Mouse (Mus musculus) brain, adult 10 weeks (tissue): Measurements from ENCODE around the gene Mul1. TPM values are rescaled to one million over a fixed set of nuclear protein-coding genes. Genes with fewer than 3 reads are reported as not detected.

Experiments
- polyA plus RNA-seq: library from polyadenylated mRNA; stranded (reverse); fragments of 350-450 nt; fragmentation: Illumina TruSeq; extraction: RNeasy Lipid Tissue Mini Kit (QIAGEN cat#74804); gene quantifications from one replicate; pipeline ENCODE4 v1.2.3, GENCODE M21; 2015; ENCODE audit warnings: low read depth, low replicate concordance

Mul1 gene
- polyA plus RNA-seq: 30.1 TPM

DNA sequence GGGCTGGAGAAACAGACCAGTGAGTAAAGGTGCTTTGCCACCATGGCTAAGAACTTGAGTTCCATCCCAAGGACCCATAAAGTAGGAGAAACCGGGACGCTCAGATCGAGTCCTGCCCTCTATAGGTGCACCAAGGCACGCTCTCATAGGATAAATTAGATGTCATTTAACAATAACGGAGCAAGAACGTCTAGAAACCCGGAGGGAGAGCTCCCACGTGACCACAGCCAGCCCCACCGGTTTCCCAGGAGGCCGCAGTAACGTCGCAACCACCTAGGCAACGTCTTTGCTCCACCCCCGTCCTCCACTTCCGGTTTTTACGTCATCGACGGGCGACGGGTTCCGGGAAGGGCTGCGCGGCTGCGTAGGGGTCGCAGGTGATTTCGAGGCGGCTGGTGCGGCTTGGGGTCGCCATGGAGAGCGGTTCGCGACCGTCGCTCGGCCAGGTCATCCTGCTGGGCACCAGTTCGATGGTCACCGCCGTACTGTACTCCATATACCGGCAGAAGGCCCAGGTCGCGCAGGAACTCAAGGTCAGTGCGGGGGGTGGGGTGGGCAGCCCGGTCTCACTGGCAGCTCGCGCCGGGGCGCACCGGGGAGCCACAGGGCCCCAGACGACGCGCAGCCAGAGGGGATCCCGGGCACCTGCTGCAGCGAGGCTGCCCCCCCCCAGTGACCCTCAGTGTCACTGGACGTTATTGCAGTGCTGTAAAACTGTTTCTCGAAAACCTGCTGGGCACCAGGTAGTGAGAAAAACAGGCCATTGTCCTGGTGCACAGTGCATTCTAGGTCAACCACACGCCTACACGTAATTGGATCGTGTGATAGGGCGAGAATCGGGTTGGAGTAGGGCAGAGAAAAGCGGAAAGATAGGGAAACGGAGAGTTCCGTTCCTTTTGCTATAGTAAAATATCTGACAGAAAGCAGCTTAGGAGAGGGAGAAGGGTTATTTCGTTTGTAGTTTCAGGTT lies at the start of gene Mul1:
Gene Mul1 (plus strand): TSS at position 325 of the 970 bp plus-strand sequence.

GRCm38 (mm10) chr4:138395971-138396645 lies 38.4 kb upstream of the Mul1 start, which contains the start of gene Fam43b:
TSS of gene Fam43b (minus strand) at chr4:138396528.

GRCm38 (mm10) chr4:138453753-138454570 lies 19.5 kb downstream of the Mul1 start, which contains the start of gene Camk2n1:
TSS of gene Camk2n1 (plus strand) at chr4:138454314.

Other genes with a start within 250 kb of the Mul1 start
- 209 TPM for gene Hp1bp3, start 218.4 kb upstream of the Mul1 start, polyA plus RNA-seq
- gene Sh2d5, start 184.3 kb upstream of the Mul1 start, polyA plus RNA-seq: 73.9 TPM
- gene Kif17, start 184.2 kb upstream of the Mul1 start, polyA plus RNA-seq: 21.6 TPM
- gene Ddost, start 129.9 kb upstream of the Mul1 start, polyA plus RNA-seq: 112 TPM
- 413 TPM for gene Pink1, start 108.4 kb upstream of the Mul1 start, polyA plus RNA-seq
- gene Cda, start 66.7 kb upstream of the Mul1 start, polyA plus RNA-seq: 4.9 TPM
- gene Fam43b, start 38.1 kb upstream of the Mul1 start, polyA plus RNA-seq: 18.7 TPM
- 1,117 TPM for gene Camk2n1, start 19.6 kb downstream of the Mul1 start, polyA plus RNA-seq
- 2.4 TPM for gene Vwa5b1, start 201.2 kb downstream of the Mul1 start, polyA plus RNA-seq